Mouse (Mus musculus) embryonic fibroblast, embryonic 13.5 days (primary cell): ENCODE data around the gene Slc16a9.

Source experiments
- CTCF ChIP-seq: IDR thresholded peaks from 2 replicates; pipeline ENCODE4 v1.5.1; 2011; ENCODE audit warnings: mild to moderate bottlenecking, control low read depth, low read length, moderate library complexity, borderline replicate concordance; ENCODE audit not compliant: insufficient read depth
- POLR2A ChIP-seq: IDR thresholded peaks from 2 replicates; pipeline ENCODE4 v1.6.1; 2011; ENCODE audit warnings: low read depth, mild to moderate bottlenecking, control low read depth, low read length, moderate library complexity

DNA sequence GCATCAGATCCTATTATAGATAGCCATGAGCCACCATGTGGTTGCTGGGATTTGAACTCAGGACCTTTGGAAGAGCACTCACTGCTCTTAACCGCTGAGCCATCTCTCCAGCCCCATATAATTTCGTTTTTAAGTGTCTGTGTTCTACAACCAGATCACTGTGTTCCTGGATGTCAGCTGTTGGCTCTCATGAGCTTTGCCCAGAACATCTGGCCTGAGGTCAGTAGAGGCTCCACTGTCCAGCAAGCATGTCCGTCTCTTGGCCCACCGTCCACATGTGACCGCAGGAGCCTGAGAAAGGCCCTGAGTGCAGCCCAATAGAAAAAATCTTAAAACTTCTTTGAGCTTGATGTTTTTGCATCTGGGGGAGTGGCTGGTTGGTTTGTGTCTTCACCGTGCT is 48.2 kb upstream of the Slc16a9 start:
- TF ChIP-seq POLR2A (no peak), CTCF (no peak)
